Mouse (Mus musculus) CH12F3 (cell line): ENCODE data around the gene Zzef1.

Source experiments
- in situ Hi-C: fragments of 300-500 bp; cut with MboI; formaldehyde crosslinking; loops from 2 replicates; pipeline ENCODE4 v1.14.3; 2020; ENCODE audit warnings: low sequenced_read_pairs

Gene Zzef1

GRCm38 (mm10) chr11:72804586-72804985 is 8.6 kb downstream of the Zzef1 start:
- in situ Hi-C loops = no loop called here

- in situ Hi-C loops = no loop called here
Measured at GRCm38 (mm10) chr11:72805232-72805631, 9.2 kb downstream of the Zzef1 start.

GRCm38 (mm10) chr11:72806556-72806955 is 10.5 kb downstream of the Zzef1 start:
- in situ Hi-C loops = no loop called here

- in situ Hi-C loops = no loop called here
Measured at GRCm38 (mm10) chr11:72807992-72808391, 12.0 kb downstream of the Zzef1 start.

GRCm38 (mm10) chr11:72813687-72814086 is 17.7 kb downstream of the Zzef1 start:
- in situ Hi-C loops = no loop called here

- in situ Hi-C loops = no loop called here
Measured at GRCm38 (mm10) chr11:72814188-72814587, 18.2 kb downstream of the Zzef1 start.

GRCm38 (mm10) chr11:72816859-72817258 is 20.8 kb downstream of the Zzef1 start:
- in situ Hi-C loops = no loop called here

GRCm38 (mm10) chr11:72818067-72818466 is 22.0 kb downstream of the Zzef1 start:
- in situ Hi-C loops = no loop called here

GRCm38 (mm10) chr11:72821041-72821440 is 25.0 kb downstream of the Zzef1 start:
- in situ Hi-C loops = no loop called here

- in situ Hi-C loops = no loop called here
Measured at GRCm38 (mm10) chr11:72829869-72830268, 33.8 kb downstream of the Zzef1 start.

- in situ Hi-C loops = no loop called here
Measured at GRCm38 (mm10) chr11:72842731-72843130, 46.7 kb downstream of the Zzef1 start.

GRCm38 (mm10) chr11:72843576-72843975 is 47.5 kb downstream of the Zzef1 start:
- in situ Hi-C loops = no loop called here

GRCm38 (mm10) chr11:72845526-72845925 is 49.5 kb downstream of the Zzef1 start:
- in situ Hi-C loops = no loop called here

GRCm38 (mm10) chr11:72846685-72847084 is 50.7 kb downstream of the Zzef1 start:
- in situ Hi-C loops = no loop called here

GRCm38 (mm10) chr11:72847831-72848628 is 52.0 kb downstream of the Zzef1 start:
- in situ Hi-C loops = no loop called here

- in situ Hi-C loops = no loop called here
Measured at GRCm38 (mm10) chr11:72850419-72851131, 54.5 kb downstream of the Zzef1 start.

GRCm38 (mm10) chr11:72851214-72851613 is 55.2 kb downstream of the Zzef1 start:
- in situ Hi-C loops = no loop called here

- in situ Hi-C loops = no loop called here
Measured at GRCm38 (mm10) chr11:72852122-72852521, 56.1 kb downstream of the Zzef1 start.

- in situ Hi-C loops = no loop called here
Measured at GRCm38 (mm10) chr11:72853086-72853485, 57.1 kb downstream of the Zzef1 start.

- in situ Hi-C loops = no loop called here
Measured at GRCm38 (mm10) chr11:72854251-72854650, 58.2 kb downstream of the Zzef1 start.

- in situ Hi-C loops = no loop called here
Measured at GRCm38 (mm10) chr11:72856764-72857163, 60.7 kb downstream of the Zzef1 start.

GRCm38 (mm10) chr11:72861236-72861635 is 65.2 kb downstream of the Zzef1 start:
- in situ Hi-C loops = no loop called here
